Mouse (Mus musculus) midbrain, embryonic 12.5 days (tissue): ENCODE data around the gene Lancl1. TPM values are rescaled to one million over a fixed set of nuclear protein-coding genes. Genes with fewer than 3 reads are reported as not detected.

ENCODE experiments used
- ATAC-seq: fragments of 200-750 bp; cut with Nextera tagmentation; 2 replicates; pipeline ENCODE4 v1.8.0; 2017; ENCODE audit warnings: low read depth, moderate TSS enrichment, moderate library complexity; ENCODE audit not compliant: low FRiP score
- H3K27ac ChIP-seq: fragments of 300-500 bp; sonication (generic); replicated peaks from 2 replicates; pipeline ENCODE4 v1.5.1; 2016; ENCODE audit warnings: mild to moderate bottlenecking
- H3K27me3 ChIP-seq: fragments of 300-500 bp; sonication (generic); 2 replicates; pipeline ENCODE4 v1.6.1; 2016; ENCODE audit warnings: mild to moderate bottlenecking
- H3K36me3 ChIP-seq: fragments of 300-500 bp; sonication (generic); 2 replicates; pipeline ENCODE4 v1.6.1; 2016
- H3K4me1 ChIP-seq: fragments of 300-500 bp; sonication (generic); 2 replicates; pipeline ENCODE4 v1.6.1; 2016
- H3K4me2 ChIP-seq: fragments of 300-500 bp; sonication (generic); replicated peaks from 2 replicates; pipeline ENCODE4 v1.6.1; 2016; ENCODE audit warnings: mild to moderate bottlenecking, moderate library complexity
- H3K4me3 ChIP-seq: fragments of 300-500 bp; sonication (generic); 2 replicates; pipeline ENCODE4 v1.5.1; 2016; ENCODE audit warnings: mild to moderate bottlenecking
- H3K9ac ChIP-seq: fragments of 300-500 bp; sonication (generic); replicated peaks from 2 replicates; pipeline ENCODE4 v1.6.1; 2016; ENCODE audit warnings: mild to moderate bottlenecking, moderate library complexity
- H3K9me3 ChIP-seq: fragments of 300-500 bp; sonication (generic); 2 replicates; pipeline ENCODE4 v1.6.1; 2016; ENCODE audit warnings: mild to moderate bottlenecking
- WGBS: fragments of 180-500 bp; shearing (Covaris S2); methylation state at CpG from one replicate; pipeline ENCODE4 v1.1.7; 2016; 5-methylcytosine and 5-hydroxymethylcytosine counted together
- polyA plus RNA-seq: library from polyadenylated mRNA; unstranded; fragments of >200 nt; fragmentation: Nextera tagmentation; extraction: Ambion mirVana; gene quantifications from 2 replicates; pipeline ENCODE4 v1.2.1, GENCODE M21; 2016

Lancl1 gene
- polyA plus RNA-seq, 1 experiment from 2014 or later: 103 TPM

DNA sequence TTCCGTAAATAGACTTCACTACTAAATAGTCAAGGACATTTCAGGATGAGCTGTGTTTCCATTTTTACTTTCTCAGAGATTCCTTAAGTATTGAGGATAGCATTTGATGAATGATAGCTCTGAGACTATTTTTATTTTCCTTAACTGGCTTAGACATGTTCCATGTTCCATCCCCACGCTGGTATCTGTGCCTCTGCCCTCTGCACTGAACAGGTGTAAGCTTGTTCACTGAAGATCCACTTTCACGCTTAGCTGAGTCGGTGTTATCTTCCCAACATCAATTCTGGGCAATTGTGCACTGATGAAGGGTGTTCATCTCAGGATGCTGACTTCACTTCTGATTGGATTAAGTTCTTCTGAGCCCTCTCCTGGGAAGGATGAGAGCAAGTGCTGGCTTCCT lies 73.8 kb downstream of the Lancl1 start:
- no peaks in the 10 kb centered on the region for H3K9me3 ChIP-seq
- H3K27ac ChIP-seq: no peak overlapping the region
- no peak for ATAC-seq
- H3K9ac ChIP-seq: no peak overlapping the region
- no peak overlapping the region for H3K4me2 ChIP-seq
- 80% methylated on average over 4 of the region's 4 CpGs for WGBS
- H3K36me3 ChIP-seq: no peaks in the 10 kb centered on the region
- H3K27me3 ChIP-seq: no peaks in the 10 kb centered on the region
- H3K4me3 ChIP-seq: no peak overlapping the region
- no peaks in the 10 kb centered on the region for H3K4me1 ChIP-seq

DNA sequence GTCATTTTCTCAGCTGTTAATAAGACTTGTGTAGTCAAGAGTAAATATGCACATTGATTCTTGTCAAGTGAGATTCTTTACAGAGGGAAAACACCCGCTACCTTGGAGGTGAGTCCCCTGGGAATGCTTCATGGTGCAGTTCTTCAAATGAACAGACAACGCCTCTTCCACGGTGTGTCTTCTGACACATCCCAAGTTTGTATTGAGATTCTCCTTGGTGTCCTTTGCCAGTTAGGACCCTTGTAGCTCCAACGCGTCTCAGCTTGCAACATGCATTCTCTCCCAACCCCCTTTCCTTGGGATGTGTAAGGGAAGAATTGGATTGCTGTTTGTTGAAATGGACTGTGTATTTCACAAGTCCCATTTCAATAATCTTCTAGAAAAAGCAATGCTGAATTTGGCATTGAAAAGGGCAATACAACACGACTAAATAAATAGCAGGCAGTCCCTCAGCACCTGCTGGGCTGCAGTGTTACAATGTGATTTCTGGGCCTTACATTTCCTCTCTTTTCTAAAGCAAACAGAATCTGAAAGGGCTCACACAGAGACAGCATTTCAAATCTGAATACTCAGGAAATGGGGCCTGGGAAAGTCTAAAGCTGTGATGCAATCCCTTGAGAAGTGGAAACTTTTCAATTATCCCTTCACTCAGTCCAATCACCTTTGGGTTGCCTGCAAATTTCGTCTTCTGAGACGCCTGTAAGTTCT lies 78.0 kb downstream of the Lancl1 start:
- 49% methylated on average over 8 of the region's 8 CpGs for WGBS
- no peak for ATAC-seq

DNA sequence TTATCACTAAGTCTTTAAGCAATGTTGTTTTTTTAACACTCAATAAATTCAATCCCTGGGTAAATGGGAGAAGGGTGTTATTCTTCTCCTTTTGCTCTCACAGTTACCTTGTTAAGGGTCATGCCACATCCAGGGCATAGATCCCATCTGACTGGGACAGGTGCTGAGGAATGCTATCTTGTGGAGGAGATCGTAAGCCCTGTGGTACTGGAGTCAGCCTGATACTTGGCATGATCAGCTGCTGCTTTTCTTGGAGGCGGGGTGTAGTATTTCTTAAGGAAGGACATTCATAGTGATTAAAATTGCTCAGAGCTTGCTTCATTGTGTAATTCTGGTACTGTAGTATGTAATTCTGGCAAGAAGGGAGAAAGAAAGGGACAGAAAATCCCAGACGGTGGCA lies 81.3 kb downstream of the Lancl1 start:
- H3K4me3 ChIP-seq: no peak overlapping the region
- no peak for ATAC-seq
- H3K4me1 ChIP-seq: no peaks in the 10 kb centered on the region
- H3K27me3 ChIP-seq: no peaks in the 10 kb centered on the region
- WGBS: 88% methylated on average over 3 of the region's 3 CpGs
- peaks cover 3% of the 10 kb centered on the region; the same call in 1 of the 2 replicates for H3K9me3 ChIP-seq
- H3K27ac ChIP-seq: no peak overlapping the region
- no peak overlapping the region for H3K9ac ChIP-seq
- H3K36me3 ChIP-seq: no peaks in the 10 kb centered on the region
- H3K4me2 ChIP-seq: no peak overlapping the region

More for the DNA sequence above, 78.0 kb downstream of the Lancl1 start:
- Histone ChIP-seq H3K27ac (no peak overlapping the region), H3K4me1 (no peaks in the 10 kb centered on the region), H3K4me2 (no peak overlapping the region), H3K27me3 (no peaks in the 10 kb centered on the region), H3K9ac (no peak overlapping the region), H3K9me3 (peaks cover under 1% of the 10 kb centered on the region; the same call in 1 of the 2 replicates), H3K36me3 (no peaks in the 10 kb centered on the region), H3K4me3 (no peak overlapping the region)

DNA sequence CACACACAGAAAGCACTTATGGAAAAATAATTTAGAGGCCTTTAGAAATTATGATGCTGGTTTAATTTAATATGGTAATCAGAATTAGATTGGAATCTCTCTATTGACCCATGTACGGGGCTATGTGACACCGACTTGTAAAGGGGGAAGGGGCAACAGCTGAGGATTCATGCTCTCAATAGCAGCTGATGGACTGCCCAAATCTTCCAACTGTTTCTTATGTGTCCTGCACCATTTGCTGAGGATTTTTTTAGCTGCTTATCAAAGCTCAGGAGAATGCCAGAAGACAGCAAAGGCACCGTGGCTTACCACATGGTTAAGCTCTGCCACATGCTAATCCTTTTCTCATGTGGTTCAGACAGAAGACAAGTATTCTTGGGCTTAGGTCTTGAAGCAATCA lies 87.6 kb downstream of the Lancl1 start:
- peaks cover 3% of the 10 kb centered on the region; the same call in 1 of the 2 replicates for H3K9me3 ChIP-seq
- no peak overlapping the region for H3K4me3 ChIP-seq
- H3K27me3 ChIP-seq: no peaks in the 10 kb centered on the region
- no peak overlapping the region for H3K9ac ChIP-seq
- no peak overlapping the region for H3K27ac ChIP-seq
- ATAC-seq: no peak
- H3K4me2 ChIP-seq: no peak overlapping the region
- no peaks in the 10 kb centered on the region for H3K36me3 ChIP-seq
- WGBS: 81% methylated on average over 3 of the region's 3 CpGs
- H3K4me1 ChIP-seq: no peaks in the 10 kb centered on the region

Other genes with a start within 250 kb of the Lancl1 start
- gene Kansl1l, start 221.3 kb downstream of the Lancl1 start, polyA plus RNA-seq: 17.2 and 20.7 TPM in 2 replicates
- 49.2 and 49.9 TPM in 2 replicates for gene Acadl, start 175.6 kb downstream of the Lancl1 start, polyA plus RNA-seq
- 1.8 and 2.0 TPM in 2 replicates for gene Myl1, start 93.5 kb downstream of the Lancl1 start, polyA plus RNA-seq
- gene Cps1, start 84.2 kb upstream of the Lancl1 start, polyA plus RNA-seq: 0.08 and 0.24 TPM in 2 replicates